Mouse (Mus musculus) forelimb bud, embryonic 11.5 days (tissue): ENCODE data around the gene Mief1.
A peak's percentile ranks its signal among the peaks of the same experiment; 100 is the strongest.

Source experiments
- DNase-seq: peaks from one replicate; pipeline ENCODE4 v3.0.0-alpha.2; 2012; ENCODE audit warnings: low read depth, low spot score

Mief1 gene

GRCm38 (mm10) chr15:80228071-80228800 lies 5.6 kb upstream of the Mief1 start:
- no peak for DNase-seq

- no peak for DNase-seq
These were observed 1.5 kb upstream of the Mief1 start for GRCm38 (mm10) chr15:80232331-80232730.

- no peak for DNase-seq
These were observed 765 bp upstream of the Mief1 start for GRCm38 (mm10) chr15:80233053-80233452.

- no peak for DNase-seq
These were observed 1.7 kb downstream of the Mief1 start, which contains the start of gene AC140267.1 for GRCm38 (mm10) chr15:80235535-80235934. Gene AC140267.1, plus strand, starts transcription at chr15:80235835.

GRCm38 (mm10) chr15:80248135-80248534 lies 14.3 kb downstream of the Mief1 start:
- no peak for DNase-seq

- no peak for DNase-seq
These were observed 14.8 kb downstream of the Mief1 start for GRCm38 (mm10) chr15:80248596-80248995.

- DNase-seq = no peak
These were observed 15.9 kb downstream of the Mief1 start for GRCm38 (mm10) chr15:80249672-80250071.

GRCm38 (mm10) chr15:80250586-80250985 lies 16.8 kb downstream of the Mief1 start:
- no peak for DNase-seq

GRCm38 (mm10) chr15:80253530-80253929 lies 19.7 kb downstream of the Mief1 start:
- DNase-seq = peak; percentile 81

- DNase-seq = no peak
These were observed 20.4 kb downstream of the Mief1 start for GRCm38 (mm10) chr15:80254207-80254606.

- peak; percentile 99 for DNase-seq
These were observed 21.2 kb downstream of the Mief1 start, which contains the start of gene Atf4 for GRCm38 (mm10) chr15:80254847-80255645. Gene Atf4, plus strand, starts transcription at chr15:80255184.

GRCm38 (mm10) chr15:80255646-80256121 lies 21.9 kb downstream of the Mief1 start:
- DNase-seq = peak; percentile 76

- DNase-seq = no peak
These were observed 22.4 kb downstream of the Mief1 start for GRCm38 (mm10) chr15:80256242-80256641.

- no peak for DNase-seq
These were observed 23.1 kb downstream of the Mief1 start for GRCm38 (mm10) chr15:80256656-80257601.

GRCm38 (mm10) chr15:80257602-80258239 lies 23.9 kb downstream of the Mief1 start:
- DNase-seq = no peak

- DNase-seq = no peak
These were observed 24.7 kb downstream of the Mief1 start for GRCm38 (mm10) chr15:80258240-80259170.

GRCm38 (mm10) chr15:80259406-80260045 lies 25.7 kb downstream of the Mief1 start:
- no peak for DNase-seq

GRCm38 (mm10) chr15:80260677-80261076 lies 26.9 kb downstream of the Mief1 start:
- peak; percentile 80 for DNase-seq

- no peak for DNase-seq
These were observed 27.3 kb downstream of the Mief1 start for GRCm38 (mm10) chr15:80261100-80261499.
